Mouse (Mus musculus) Patski (cell line): ENCODE measurements around the gene G430095P16Rik. TPM values are rescaled to one million over a fixed set of nuclear protein-coding genes. Genes with fewer than 3 reads are reported as not detected.

Source experiments
- ATAC-seq: fragments of 100-300 bp; one replicate; pipeline ENCODE4 v1.8.0; 2021
- CTCF ChIA-PET: fragments of 350-600 bp; sonication (Branson Sonifier 250); formaldehyde crosslinking; loops from one replicate; lab custom pipeline; 2022; ENCODE audit warnings: inconsistent platforms; lab: Charles Lee
- POLR2A ChIA-PET: fragments of 350-600 bp; sonication (Branson Sonifier 250); formaldehyde crosslinking; loops from one replicate; lab custom pipeline; 2022; ENCODE audit warnings: antibody characterized with exemption, inconsistent platforms; lab: Charles Lee
- DNase-seq: peaks from one replicate; pipeline ENCODE4 v3.0.0-alpha.2; 2011; ENCODE audit warnings: low read depth, low spot score
- H3K27me3 ChIP-seq: fragments of 371-371 bp; one replicate; pipeline ENCODE4 v1.5.1; 2021
- CTCF ChIP-seq: fragments of 100-300 bp; IDR thresholded peaks from one replicate; pipeline ENCODE4 v1.5.1; 2021
- in situ Hi-C: fragments of 300-500 bp; cut with MboI; formaldehyde crosslinking; loops from 3 replicates; pipeline ENCODE4 v1.11.1; 2018; ENCODE audit warnings: low pct_unique_long_range_greater_than_20kb, mixed read lengths
- polyA plus RNA-seq: library from polyadenylated mRNA; unstranded; gene quantifications from one replicate; pipeline ENCODE4 v1.2.3, GENCODE M21; 2021

G430095P16Rik gene
- polyA plus RNA-seq, 1 experiment from 2014 or later = 1.4 TPM

DNA sequence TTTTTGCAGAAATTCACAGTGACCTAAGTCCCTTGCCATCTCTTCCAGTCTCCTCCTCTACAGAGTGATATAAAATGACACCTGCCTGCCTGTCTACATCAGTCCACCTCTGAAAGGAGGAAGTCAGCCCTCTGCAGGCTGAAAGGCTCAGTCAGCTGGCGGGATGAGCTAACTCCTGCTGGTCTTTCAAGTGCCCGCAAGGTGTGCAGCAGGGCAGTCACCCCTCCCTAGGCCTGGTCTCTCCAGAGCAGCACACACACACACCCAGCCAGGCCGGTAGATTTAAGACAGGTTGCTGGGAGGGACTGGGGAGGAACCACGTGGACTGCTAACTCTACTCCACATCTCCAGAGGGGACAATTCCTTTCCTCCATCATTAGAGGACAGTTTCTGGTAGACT, 41.3 kb downstream of the G430095P16Rik start:
- POLR2A ChIA-PET = no interaction called here
- ATAC-seq (no peak), DNase-seq (no peak)
- CTCF ChIA-PET = no interaction called here
- TF ChIP-seq CTCF = no peak
- in situ Hi-C loops = loop anchor here (5.0 kb wide), 1 partner anchor 33 kb away; no protein-coding TSS in a partner anchor
- no peaks in the 10 kb centered on the region for H3K27me3 ChIP-seq

DNA sequence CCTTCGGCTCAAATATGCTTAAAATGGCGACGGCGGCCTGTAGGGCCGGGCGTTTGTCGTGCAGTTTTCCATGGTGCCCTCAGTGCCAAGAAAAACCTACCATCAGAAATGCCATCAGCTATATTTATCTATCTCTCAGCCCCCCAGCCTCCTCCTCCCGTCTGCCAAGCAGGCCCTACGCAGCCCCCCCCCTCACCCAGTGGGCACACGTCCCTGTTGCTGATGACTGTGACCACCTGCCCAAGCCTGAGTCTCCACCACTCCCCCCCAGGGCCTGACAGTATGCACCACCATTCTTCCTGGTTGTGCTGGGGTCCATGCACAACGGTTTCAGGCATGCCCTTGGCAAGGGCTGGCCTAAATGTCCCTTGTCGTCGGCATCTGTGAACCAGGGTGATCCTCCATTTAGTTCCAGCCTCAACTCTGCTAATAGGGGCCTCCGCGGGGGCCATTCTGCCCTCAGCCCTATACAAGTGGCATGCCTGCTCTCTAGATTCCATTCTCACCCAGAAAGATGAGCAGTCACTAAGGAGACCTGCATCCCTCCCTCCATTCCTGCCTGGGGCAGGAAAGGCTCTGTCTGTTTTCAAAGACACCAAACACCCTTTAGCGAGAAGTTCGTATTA, 42.2 kb downstream of the G430095P16Rik start:
- TF ChIP-seq CTCF = no peak
- ChIA-PET POLR2A (no interaction called here), CTCF (no interaction called here)
- no peak for DNase-seq
- no peaks in the 10 kb centered on the region for H3K27me3 ChIP-seq
- in situ Hi-C loops = loop anchor here (5.0 kb wide), 1 partner anchor 32 kb away; no protein-coding TSS in a partner anchor
- no peak for ATAC-seq

DNA sequence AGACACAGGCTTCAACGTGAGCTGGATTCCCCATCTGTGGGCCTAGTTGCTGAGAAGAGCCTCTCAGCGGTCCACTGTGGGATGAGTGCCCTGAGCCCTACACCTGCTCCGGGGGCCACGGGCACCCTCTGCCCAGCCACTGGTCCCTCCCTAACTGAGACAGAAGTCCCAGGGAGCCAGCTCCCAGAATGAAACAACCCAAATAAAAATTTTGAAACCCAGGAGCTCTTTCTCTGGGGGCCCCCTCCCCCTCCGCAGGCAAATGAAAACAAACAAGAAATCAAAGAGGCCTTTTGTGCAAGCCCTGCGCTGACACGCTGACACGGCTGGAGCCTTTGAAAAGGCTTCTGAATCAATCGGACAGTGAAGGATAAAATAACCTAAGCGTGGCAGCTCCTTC, 42.8 kb downstream of the G430095P16Rik start:
- no peaks in the 10 kb centered on the region for H3K27me3 ChIP-seq
- in situ Hi-C loops = no loop called here
- ChIA-PET CTCF (no interaction called here), POLR2A (interaction anchor here (1.4 kb wide), 1 partner anchor 21 kb away, joined by 4 read pairs; no protein-coding TSS in a partner anchor)
- ATAC-seq (no peak), DNase-seq (no peak)
- TF ChIP-seq CTCF = no peak

DNA sequence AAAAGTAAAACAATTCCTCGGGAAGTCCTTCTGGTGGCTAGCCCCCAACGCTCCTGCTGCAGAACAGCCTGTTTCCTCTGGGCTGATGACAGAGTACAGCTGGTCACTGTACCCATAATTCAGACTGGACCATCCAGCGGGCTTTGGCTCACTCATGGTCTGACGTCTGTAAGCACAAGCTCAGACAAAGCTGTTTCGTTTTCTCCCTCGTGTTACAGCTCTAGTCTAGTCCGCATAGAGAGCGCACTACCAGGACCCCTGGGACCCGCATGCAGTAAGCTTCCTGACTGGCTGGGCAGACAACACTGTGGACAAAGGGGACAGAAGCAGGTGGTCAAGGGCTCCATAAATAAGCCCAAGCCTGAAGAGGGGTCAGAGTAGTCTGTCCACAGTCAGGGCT, 43.6 kb downstream of the G430095P16Rik start:
- in situ Hi-C loops = no loop called here
- ChIA-PET POLR2A (interaction anchor here (1.4 kb wide), 1 partner anchor 22 kb away, joined by 4 read pairs; no protein-coding TSS in a partner anchor), CTCF (no interaction called here)
- DNase-seq (no peak), ATAC-seq (no peak)
- no peak for TF ChIP-seq CTCF
- H3K27me3 ChIP-seq = no peaks in the 10 kb centered on the region

DNA sequence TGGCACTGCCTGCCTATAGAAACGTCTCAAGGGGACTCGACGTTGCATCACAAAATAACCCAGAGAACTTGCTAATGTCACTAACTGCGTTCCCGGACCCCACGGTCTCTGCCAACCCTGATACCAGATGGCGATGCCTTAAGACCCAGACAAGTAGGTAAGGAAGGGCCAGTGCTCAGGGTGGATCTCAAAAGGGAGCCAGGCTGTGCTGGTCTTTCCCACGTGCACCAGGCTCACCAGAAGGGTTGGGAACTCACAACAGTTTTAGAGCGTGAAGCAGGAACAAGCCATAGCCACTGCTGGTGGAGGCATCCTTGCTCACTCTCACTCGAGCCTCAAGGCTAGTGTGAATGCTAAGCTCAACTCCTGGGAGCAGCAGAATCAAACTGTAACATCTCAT, 44.4 kb downstream of the G430095P16Rik start:
- ATAC-seq (no peak), DNase-seq (no peak)
- CTCF ChIA-PET = no interaction called here
- POLR2A ChIA-PET = no interaction called here
- no peaks in the 10 kb centered on the region for H3K27me3 ChIP-seq
- in situ Hi-C loops = no loop called here
- TF ChIP-seq CTCF = no peak

DNA sequence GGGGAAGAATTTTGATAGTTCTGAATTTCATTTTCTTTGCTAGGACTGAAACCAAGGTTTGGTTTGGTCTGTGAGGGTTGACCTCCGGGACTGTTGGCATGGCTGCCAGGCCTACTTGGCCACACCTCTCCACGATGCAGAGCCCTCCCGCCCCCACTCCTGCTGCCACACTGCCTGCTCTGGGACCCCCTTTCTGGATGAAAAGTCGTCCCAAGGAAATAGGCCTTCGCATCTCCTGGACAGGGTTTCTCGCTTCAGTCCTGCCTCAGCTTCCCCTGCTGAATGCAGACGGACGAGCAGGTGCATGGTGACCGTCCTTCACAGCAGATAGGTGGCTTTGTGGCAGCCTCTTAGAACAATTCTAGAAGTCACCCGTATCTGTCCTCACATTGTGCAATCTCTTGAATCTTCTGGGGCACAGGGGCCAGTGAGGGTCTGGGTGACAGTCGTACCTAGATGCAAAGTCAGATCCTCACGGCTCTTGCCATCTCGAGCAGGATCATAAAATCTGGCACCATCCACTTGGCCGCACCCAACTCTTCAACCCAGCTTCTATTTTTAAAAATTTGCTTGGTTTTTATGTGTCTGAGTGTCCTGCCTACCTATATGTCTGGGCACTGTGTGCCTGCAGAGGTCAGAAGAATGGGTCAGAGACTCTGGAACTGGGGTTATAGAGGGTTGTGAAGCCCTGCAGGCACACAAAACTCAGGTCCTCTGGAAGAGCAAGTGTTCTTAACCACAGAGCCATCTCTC, 45.7 kb downstream of the G430095P16Rik start:
- no peak for TF ChIP-seq CTCF
- in situ Hi-C loops = no loop called here
- ChIA-PET CTCF (no interaction called here), POLR2A (no interaction called here)
- H3K27me3 ChIP-seq = no peaks in the 10 kb centered on the region
- ATAC-seq = no peak
- DNase-seq = no peak

DNA sequence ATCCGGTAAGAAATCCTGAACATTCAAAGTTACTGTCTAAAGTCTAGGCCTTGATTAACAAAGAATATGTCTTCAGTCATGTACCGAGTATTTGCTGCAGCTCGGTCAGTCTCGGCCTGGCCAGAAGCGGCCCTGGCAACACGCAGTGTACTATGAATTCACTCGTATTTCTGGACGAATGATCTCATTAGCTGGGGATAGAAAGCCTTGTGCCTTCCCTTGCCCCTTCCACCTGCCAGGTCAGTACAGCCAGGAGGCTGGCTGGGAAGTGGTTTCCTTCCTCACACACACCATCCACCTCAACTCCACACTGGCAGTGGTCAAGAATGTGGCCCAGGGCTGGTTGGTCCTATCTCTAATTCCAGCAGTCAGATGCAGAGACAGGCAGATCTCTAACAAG, 46.5 kb downstream of the G430095P16Rik start:
- in situ Hi-C loops = no loop called here
- no peaks in the 10 kb centered on the region for H3K27me3 ChIP-seq
- POLR2A ChIA-PET = no interaction called here
- no peak for ATAC-seq
- CTCF ChIA-PET = no interaction called here
- no peak for DNase-seq
- no peak for TF ChIP-seq CTCF

DNA sequence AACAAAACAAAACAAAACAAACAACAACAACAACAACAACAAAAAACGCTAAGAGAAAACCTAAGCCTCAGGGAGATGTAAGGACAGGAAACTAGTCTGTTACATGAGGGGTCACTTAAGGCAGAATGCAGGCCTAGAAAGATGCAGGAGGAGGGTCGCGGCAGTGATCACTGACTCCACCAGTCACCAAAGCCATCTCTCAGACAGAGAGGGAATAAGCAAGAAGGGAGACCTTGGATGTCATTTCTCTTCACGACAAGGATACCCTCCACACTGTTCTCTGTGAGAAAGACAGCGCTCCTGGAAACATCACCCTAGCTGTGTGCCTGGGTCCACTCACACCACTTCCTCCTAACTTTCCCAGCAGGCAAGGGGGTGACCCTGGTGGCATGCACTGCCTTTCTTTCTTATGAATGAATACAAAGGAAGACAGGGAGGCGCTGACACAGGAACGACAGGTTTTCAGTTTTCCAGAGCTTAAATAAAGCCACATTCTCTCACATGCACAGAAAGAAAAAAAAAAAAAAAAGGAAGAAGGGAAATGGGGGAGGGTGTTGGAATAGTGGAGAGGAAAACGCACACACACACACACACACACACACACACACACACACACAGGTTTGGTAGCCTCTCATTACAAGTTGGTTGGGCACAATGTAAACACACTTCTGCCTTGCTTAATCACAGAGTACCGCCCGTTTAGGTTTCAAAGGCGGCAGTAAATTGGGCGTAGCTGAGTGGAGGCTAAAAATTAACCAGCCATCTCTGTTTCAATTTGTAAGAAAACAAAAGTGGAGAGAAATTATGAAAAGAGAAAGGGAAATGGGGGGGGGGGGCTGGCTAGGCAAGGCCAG, 47.5 kb downstream of the G430095P16Rik start:
- H3K27me3 ChIP-seq = no peaks in the 10 kb centered on the region
- in situ Hi-C loops = no loop called here
- POLR2A ChIA-PET = interaction anchor here (0.6 to 0.7 kb wide), 4 partner anchors 26 to 77 kb away, joined by 4 to 7 read pairs (median 4); no protein-coding TSS in a partner anchor

DNA sequence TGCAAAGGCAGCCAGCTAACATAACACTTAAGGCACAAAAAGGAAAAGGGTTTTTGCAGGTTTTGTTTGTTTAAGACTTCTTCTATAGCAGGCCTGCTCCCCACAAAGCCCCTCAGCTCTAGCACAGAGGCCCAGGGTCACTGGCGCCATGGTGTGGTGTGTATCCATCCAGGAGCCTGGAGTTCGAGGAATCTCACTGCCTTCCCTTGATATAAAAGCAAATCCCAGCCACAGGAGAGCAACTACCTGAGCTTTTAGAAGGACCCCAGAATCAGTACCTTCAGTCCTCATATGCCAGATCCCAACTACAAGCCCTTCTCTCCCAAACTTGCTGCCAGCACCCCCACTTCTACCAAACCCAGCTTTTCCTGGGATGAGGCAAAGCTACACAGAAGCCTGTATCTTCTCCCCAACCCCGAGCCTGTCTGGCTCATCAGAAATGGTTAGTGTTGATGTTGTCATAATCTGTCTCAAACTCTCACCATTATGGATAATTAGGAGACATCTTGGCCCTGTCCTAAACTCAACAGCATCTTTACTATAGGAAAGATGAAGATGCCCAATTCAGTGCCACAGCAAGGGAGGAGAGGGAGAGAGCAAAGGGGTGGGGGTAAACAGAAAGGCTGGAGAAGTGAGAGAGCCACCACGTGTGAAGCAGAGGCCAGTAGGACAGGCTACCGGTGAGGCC, 48.3 kb downstream of the G430095P16Rik start:
- ATAC-seq (no peak), DNase-seq (no peak)
- H3K27me3 ChIP-seq = no peaks in the 10 kb centered on the region
- CTCF ChIA-PET = interaction anchor here (1.4 kb wide), 1 partner anchor 30 kb away, joined by 4 read pairs; no protein-coding TSS in a partner anchor
- no peak for TF ChIP-seq CTCF
- POLR2A ChIA-PET = interaction anchor here (0.7 kb wide), 1 partner anchor 78 kb away, joined by 4 read pairs; no protein-coding TSS in a partner anchor
- in situ Hi-C loops = no loop called here

More for the DNA sequence above, 47.5 kb downstream of the G430095P16Rik start:
- TF ChIP-seq CTCF = no peak
- ATAC-seq (no peak), DNase-seq (no peak)
- CTCF ChIA-PET = interaction anchor here (1.4 kb wide), 1 partner anchor 29 kb away, joined by 4 read pairs; no protein-coding TSS in a partner anchor

DNA sequence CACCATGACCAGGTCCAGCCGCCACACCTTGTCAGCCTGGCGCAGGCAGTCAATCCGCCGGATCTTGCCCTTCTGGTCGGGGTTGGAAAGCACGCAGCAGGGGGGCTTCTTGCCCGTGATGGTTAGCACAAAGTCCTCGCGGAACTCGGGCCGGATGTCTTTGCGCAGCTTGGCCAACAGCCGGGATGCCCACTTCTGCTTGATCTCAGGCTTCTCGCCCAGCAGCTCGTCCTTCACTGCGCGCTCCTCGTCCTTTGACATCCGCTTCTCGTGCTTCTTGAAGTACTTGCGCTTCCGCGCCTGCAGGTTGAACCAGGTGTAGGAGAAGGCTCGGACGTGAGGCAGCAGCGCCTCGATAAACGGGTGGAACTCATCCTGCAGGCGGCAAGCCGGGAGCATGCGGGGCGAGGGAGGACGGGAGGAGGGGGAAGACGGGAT, 49.2 kb downstream of the G430095P16Rik start:
- ChIA-PET CTCF (no interaction called here), POLR2A (no interaction called here)
- TF ChIP-seq CTCF = no peak
- in situ Hi-C loops = no loop called here
- no peaks in the 10 kb centered on the region for H3K27me3 ChIP-seq
- DNase-seq (no peak), ATAC-seq (no peak)
